Mouse (Mus musculus) ES-Bruce4 (cell line): Measurements from ENCODE around the gene Hyal2.

Source experiments
- CTCF ChIP-seq: IDR thresholded peaks from one replicate; pipeline ENCODE4 v1.8.1; 2011; ENCODE audit warnings: low read depth, low read length
- POLR2A ChIP-seq: IDR thresholded peaks from one replicate; pipeline ENCODE4 v1.8.1; 2011; ENCODE audit warnings: low read length; ENCODE audit not compliant: insufficient read depth

DNA sequence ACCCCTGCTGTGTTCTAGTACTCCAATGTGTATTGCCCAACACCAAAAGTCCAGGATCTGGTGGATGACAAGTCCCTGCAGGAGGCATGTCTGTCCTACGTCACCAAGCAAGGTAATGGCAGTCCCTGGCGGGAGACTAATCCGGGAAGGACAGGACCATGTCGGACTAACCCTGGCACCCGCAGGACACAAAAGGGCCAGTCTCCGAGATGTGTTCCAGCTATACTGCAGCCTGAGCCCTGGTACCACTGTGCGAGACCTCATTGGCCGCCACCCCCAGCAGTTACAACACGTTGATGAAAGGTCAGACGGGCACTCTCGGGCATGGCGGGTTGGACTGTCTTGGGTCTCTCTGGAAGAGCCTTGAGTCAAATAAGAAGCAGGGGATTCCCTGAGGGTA, 23.0 kb upstream of the Hyal2 start:
- no peak for TF ChIP-seq POLR2A
- no peak for TF ChIP-seq CTCF
